Mouse (Mus musculus) liver, adult 2 months (tissue): ENCODE data around the gene Nkpd1. TPM values are rescaled to one million over a fixed set of nuclear protein-coding genes. Genes with fewer than 3 reads are reported as not detected.

Source experiments
- DNase-seq: peaks from one replicate; pipeline ENCODE4 v3.0.0-alpha.2; 2011; ENCODE audit warnings: low read depth, low spot score; ENCODE audit errors: extremely low read depth
- H3K27ac ChIP-seq: fragments of 200-500 bp; replicated peaks from 2 replicates; pipeline ENCODE4 v1.5.1; 2012; ENCODE audit warnings: low read depth, mild to moderate bottlenecking, control low read depth, inconsistent platforms, low read length; ENCODE audit not compliant: insufficient read depth
- H3K27me3 ChIP-seq: fragments of 200-500 bp; 2 replicates; pipeline ENCODE4 v1.6.1; 2012; ENCODE audit warnings: mild to moderate bottlenecking, moderate library complexity, low read length, inconsistent platforms; ENCODE audit not compliant: control insufficient read depth, insufficient read depth
- H3K36me3 ChIP-seq: fragments of 200-500 bp; 2 replicates; pipeline ENCODE4 v1.6.1; 2012; ENCODE audit warnings: low read length, inconsistent platforms; ENCODE audit not compliant: control insufficient read depth, insufficient read depth
- H3K4me1 ChIP-seq: fragments of 200-500 bp; 2 replicates; pipeline ENCODE4 v1.6.1; 2011; ENCODE audit warnings: low read length; ENCODE audit not compliant: control insufficient read depth, insufficient read depth
- H3K4me3 ChIP-seq: fragments of 200-500 bp; 2 replicates; pipeline ENCODE4 v1.5.1; 2011; ENCODE audit warnings: low read depth, mild to moderate bottlenecking, control low read depth, low read length, moderate library complexity; ENCODE audit not compliant: insufficient read depth
- H3K79me2 ChIP-seq: fragments of 200-500 bp; 2 replicates; pipeline ENCODE4 v1.6.1; 2012; ENCODE audit warnings: inconsistent platforms, mild to moderate bottlenecking, low read length, moderate library complexity; ENCODE audit not compliant: control insufficient read depth, insufficient read depth
- H3K9ac ChIP-seq: fragments of 200-500 bp; 2 replicates; pipeline ENCODE4 v1.6.1; 2012; ENCODE audit warnings: low read depth, mild to moderate bottlenecking, control low read depth, inconsistent platforms, low read length
- CTCF ChIP-seq: fragments of 200-500 bp; IDR thresholded peaks from 2 replicates; pipeline ENCODE4 v1.5.1; 2011; ENCODE audit warnings: low read depth, low read length, control low read depth
- POLR2A ChIP-seq: fragments of 200-500 bp; IDR thresholded peaks from 2 replicates; pipeline ENCODE4 v1.6.1; 2011; ENCODE audit warnings: low read length, control low read depth; ENCODE audit not compliant: insufficient read depth; ENCODE audit errors: extremely low read depth
- WGBS: fragments of 180-500 bp; shearing (Covaris S2); methylation state at CpG from one replicate; pipeline ENCODE4 v1.1.7; 2018; 5-methylcytosine and 5-hydroxymethylcytosine counted together
- polyA plus RNA-seq: library from polyadenylated mRNA; depleted of rRNA; stranded (reverse); fragments of >200 nt; gene quantifications from 2 replicates; pipeline ENCODE4 v1.2.3, GENCODE M21; 2012
- total RNA-seq: library from RNA; depleted of rRNA; stranded (reverse); fragments of >200 nt; gene quantifications from 2 replicates; pipeline ENCODE4 v1.2.3, GENCODE M21; 2014

Gene Nkpd1
- total and polyA plus RNA-seq, 2 experiments = not detected

DNA sequence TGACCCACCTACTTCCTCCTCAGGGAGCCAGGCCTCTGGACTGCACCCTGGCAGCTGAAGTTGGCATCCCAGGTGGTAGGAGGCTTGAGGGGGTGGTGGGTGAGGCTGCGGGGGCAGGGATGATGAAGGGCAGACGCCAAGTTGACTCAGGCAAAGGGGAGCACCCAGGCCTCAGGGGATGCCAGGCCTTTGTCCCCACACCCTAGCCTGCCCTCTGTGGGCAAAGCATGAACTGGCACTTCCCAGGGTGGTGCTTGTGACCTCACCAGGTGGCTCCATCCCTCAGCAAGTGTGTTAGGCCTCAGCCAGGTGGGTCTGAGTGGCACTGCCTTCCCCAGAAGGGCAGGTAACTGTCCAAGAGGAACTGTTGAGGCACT is 7.5 kb downstream of the Nkpd1 start:
- H3K36me3 ChIP-seq = no peaks in the 10 kb centered on the region
- H3K4me1 ChIP-seq = peaks cover 7% of the 10 kb centered on the region; the same call in 1 of the 2 replicates
- TF ChIP-seq POLR2A (no peak), CTCF (no peak; the same call in 1 of the 2 replicates)
- no peak overlapping the region for H3K9ac ChIP-seq
- peaks cover 21% of the 10 kb centered on the region for H3K27me3 ChIP-seq
- H3K4me3 ChIP-seq = no peak overlapping the region
- 70% methylated on average over 2 of the region's 2 CpGs for WGBS
- H3K79me2 ChIP-seq = no peaks in the 10 kb centered on the region
- no peak overlapping the region for H3K27ac ChIP-seq
- no peak for DNase-seq

DNA sequence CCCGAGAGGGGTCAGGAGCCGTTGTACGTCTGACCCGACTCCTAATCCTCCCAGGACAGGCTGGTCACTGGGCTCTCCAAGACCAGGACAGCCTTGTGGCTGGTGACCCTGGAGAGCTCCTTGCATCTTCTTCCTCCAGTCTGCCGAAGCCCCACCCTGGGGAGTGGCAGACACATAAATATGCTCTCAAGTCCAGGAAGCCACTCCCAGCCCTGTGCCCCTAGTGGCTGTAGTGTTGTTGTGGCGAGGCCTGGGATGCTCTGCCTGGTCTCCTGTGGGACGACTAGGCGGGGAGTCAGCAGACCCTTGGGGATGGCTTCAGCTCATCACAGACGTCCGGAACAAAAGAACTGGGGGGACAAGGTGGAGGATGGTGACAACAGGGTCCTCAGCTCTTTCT is 13.4 kb downstream of the Nkpd1 start:
- WGBS = 91% methylated on average over 10 of the region's 10 CpGs
- peaks cover 10% of the 10 kb centered on the region for H3K36me3 ChIP-seq
- H3K4me1 ChIP-seq = no peaks in the 10 kb centered on the region
- no peak overlapping the region for H3K4me3 ChIP-seq
- TF ChIP-seq POLR2A (no peak), CTCF (0 out of 2 replicates have a peak, but pooled peaks have one; percentile 3)
- H3K27me3 ChIP-seq = no peaks in the 10 kb centered on the region
- H3K27ac ChIP-seq = no peak overlapping the region
- H3K79me2 ChIP-seq = peaks cover 2% of the 10 kb centered on the region; the same call in 1 of the 2 replicates
- H3K9ac ChIP-seq = no peak overlapping the region
- DNase-seq = no peak

DNA sequence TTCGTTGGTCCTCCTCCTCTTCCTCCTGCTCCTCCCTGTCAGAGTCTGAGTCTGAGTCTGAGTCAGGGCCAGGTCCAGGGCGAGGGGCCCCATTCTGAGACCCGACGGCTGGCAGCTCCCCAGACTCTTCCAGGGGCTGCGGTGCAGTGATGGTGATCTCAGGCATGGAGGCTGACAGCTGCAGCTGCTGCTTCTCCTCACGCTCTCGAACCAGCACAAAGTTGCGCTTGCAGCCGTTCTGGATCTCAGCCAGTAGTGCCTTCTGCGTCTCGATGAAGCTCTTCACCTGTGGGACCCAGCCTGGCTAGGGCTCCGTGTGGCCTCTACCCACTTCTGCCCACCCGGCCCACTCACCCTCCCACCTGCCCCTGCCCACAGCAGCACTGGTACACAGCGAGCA is 14.6 kb downstream of the Nkpd1 start:
- TF ChIP-seq CTCF (no peak), POLR2A (no peak)
- 91% methylated on average over 14 of the region's 14 CpGs for WGBS
- peaks cover 10% of the 10 kb centered on the region for H3K36me3 ChIP-seq

DNA sequence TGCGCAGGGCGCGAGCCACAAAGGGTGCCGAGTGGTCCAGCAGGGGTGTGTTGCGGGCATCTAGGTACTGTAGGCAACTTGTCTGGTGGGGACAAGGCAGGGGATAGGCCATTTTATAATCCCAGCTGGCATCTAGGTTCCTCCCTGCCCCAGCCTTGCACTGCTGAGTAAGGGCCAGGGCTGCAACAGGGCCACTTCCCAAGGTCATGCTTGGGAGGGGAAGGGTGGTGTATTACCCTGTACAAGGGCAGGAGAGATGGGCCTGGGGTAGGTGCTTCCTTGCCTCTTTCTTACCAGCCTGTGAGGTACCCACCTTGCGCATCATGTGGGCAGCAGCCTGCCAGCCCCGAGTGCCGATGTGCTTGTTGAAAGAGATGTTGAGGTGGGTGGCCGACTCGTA is 17.0 kb downstream of the Nkpd1 start:
- H3K4me1 ChIP-seq = no peaks in the 10 kb centered on the region
- no peak overlapping the region for H3K9ac ChIP-seq
- WGBS = 97% methylated on average over 10 of the region's 10 CpGs
- H3K36me3 ChIP-seq = peaks cover 10% of the 10 kb centered on the region
- peaks cover 23% of the 10 kb centered on the region for H3K79me2 ChIP-seq
- no peak for DNase-seq
- no peak for TF ChIP-seq POLR2A
- H3K27me3 ChIP-seq = no peaks in the 10 kb centered on the region
- H3K27ac ChIP-seq = no peak overlapping the region
- H3K4me3 ChIP-seq = no peak overlapping the region

More for the DNA sequence above, 14.6 kb downstream of the Nkpd1 start:
- no peak overlapping the region for H3K4me3 ChIP-seq
- H3K79me2 ChIP-seq = peaks cover 7% of the 10 kb centered on the region
- H3K9ac ChIP-seq = no peak overlapping the region
- no peak for DNase-seq
- no peaks in the 10 kb centered on the region for H3K27me3 ChIP-seq
- H3K27ac ChIP-seq = no peak overlapping the region
- H3K4me1 ChIP-seq = no peaks in the 10 kb centered on the region

DNA sequence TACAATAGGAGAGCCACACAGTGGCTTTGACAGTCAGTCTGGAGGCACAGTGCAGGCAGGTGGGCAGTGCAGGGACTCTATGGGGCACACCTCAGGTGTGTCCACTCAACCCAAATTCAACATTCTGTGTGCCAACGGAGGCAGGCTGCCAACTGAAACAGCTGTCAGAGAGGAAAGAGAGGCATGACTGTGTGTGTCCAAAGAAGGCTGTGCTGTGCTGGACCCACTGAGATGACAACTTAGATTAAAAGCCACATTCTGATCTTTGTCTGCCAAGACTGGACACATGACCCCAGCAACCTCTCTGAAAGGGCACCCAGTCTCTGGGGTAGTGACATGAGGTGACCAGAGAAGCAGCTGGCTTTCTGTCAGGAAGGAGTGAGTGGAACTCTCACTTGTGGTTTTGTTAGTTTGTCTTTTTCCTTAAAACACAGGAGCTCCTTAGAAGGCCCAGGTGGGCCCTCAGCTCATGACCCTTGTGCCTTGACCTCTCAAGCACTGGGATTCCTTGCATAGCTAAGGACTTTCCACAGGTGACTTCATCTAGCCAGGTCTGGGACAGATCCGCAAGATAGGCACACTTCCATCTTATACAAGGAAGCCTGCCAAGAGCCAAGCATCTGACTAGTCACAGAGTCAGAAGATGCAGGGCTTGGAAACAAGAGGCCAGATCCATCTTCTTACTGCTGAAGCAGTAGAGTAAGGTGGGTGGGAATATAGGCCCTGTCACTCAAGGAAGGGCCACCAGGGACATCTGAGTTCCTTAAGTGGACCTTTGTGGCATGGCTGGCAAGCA is 23.3 kb downstream of the Nkpd1 start:
- peak; percentile 72 for DNase-seq
- WGBS = 31% methylated on average over 2 of the region's 2 CpGs

DNA sequence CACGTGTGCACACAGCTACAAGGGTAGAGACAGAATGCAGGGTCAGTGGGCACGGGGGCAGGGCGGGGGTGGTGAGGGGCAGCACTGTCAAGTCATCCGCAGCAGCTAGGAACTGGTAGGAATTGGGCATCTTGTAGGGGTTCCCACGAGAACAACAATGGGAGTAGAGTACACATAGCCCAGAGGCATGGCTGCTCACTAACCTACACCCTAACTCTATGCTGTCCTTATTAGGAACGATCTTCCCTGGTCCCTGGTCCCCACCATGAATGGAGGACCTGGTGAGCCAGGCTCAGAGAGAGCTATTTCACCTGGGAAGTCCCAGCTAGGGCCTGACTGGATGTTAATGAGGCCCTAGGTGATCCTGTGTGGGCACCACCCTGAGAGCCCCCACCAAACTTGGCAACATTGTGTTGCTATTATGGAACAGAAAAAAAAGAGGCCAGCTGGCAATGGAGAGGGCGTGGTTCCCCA is 24.1 kb downstream of the Nkpd1 start:
- Histone ChIP-seq H3K9ac (no peak overlapping the region), H3K4me3 (no peak overlapping the region), H3K27me3 (no peaks in the 10 kb centered on the region), H3K27ac (no peak overlapping the region), H3K4me1 (peaks cover 12% of the 10 kb centered on the region), H3K36me3 (no peaks in the 10 kb centered on the region), H3K79me2 (peaks cover 72% of the 10 kb centered on the region)
- WGBS = 86% methylated on average over 7 of the region's 7 CpGs
- no peak for DNase-seq
- no peak for TF ChIP-seq POLR2A

More for the DNA sequence above, 23.3 kb downstream of the Nkpd1 start:
- TF ChIP-seq POLR2A = no peak
- TF ChIP-seq CTCF = no peak
- H3K9ac ChIP-seq = no peak overlapping the region
- peaks cover 72% of the 10 kb centered on the region for H3K79me2 ChIP-seq
- H3K36me3 ChIP-seq = no peaks in the 10 kb centered on the region
- peaks cover 6% of the 10 kb centered on the region for H3K4me1 ChIP-seq
- no peak overlapping the region for H3K4me3 ChIP-seq
- no peak overlapping the region for H3K27ac ChIP-seq
- H3K27me3 ChIP-seq = no peaks in the 10 kb centered on the region
